Mouse (Mus musculus) G1E (cell line): ENCODE data around the gene Trib3.

Experiments used
- CTCF ChIP-seq: IDR thresholded peaks from 2 replicates; pipeline ENCODE4 v1.5.1; 2012; ENCODE audit warnings: low read depth, low read length, inconsistent platforms, mixed read lengths
- GATA1 ChIP-seq: IDR thresholded peaks from 2 replicates; pipeline ENCODE4 v1.6.1; 2012; ENCODE audit warnings: borderline replicate concordance, low read length, inconsistent platforms, mixed read lengths
- GATA2 ChIP-seq: IDR thresholded peaks from 2 replicates; pipeline ENCODE4 v1.6.1; 2012; ENCODE audit warnings: low read depth, low read length, inconsistent platforms, borderline replicate concordance
- TAL1 ChIP-seq: conservative IDR thresholded peaks from 2 replicates; pipeline ENCODE4 v1.6.1; 2012; ENCODE audit warnings: low read depth, low read length, inconsistent platforms, mixed read lengths

DNA sequence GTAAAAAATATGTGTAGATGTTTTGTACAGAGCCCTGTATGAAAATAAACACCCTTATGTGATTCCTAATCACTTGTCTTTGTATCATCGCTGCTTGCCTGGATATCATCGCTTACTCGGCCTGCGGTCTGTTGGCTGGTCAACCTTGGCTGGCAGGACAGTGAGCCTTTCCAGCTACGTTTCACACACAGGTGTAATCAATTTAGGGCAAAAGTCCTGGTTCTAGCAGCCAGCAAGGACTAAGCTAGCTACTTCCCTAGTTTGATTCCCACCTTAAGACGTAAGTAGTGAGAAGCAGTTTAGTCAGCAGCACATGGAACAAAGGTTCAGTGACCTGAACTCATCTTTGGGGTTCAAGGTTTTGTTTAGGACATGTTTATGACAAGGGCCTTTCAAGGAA, 29.9 kb downstream of the Trib3 start:
- TF ChIP-seq CTCF (no peak), TAL1 (no peak), GATA1 (no peak), GATA2 (no peak)
